Mouse (Mus musculus) forebrain, embryonic 11.5 days (tissue): ENCODE measurements around the gene Ccdc36. TPM values are rescaled to one million over a fixed set of nuclear protein-coding genes. Genes with fewer than 3 reads are reported as not detected.

ENCODE experiments used
- ATAC-seq: fragments of 200-750 bp; cut with Nextera tagmentation; replicated peaks from 2 replicates; pipeline ENCODE4 v1.8.0; 2017; ENCODE audit warnings: moderate TSS enrichment; ENCODE audit not compliant: low FRiP score
- DNase-seq: peaks from one replicate; pipeline ENCODE4 v3.0.0-alpha.2; 2017; ENCODE audit warnings: low spot score
- H3K27ac ChIP-seq: fragments of 300-500 bp; sonication (generic); 2 replicates; pipeline ENCODE4 v1.5.1; 2014; ENCODE audit warnings: low read depth, low read length
- H3K27me3 ChIP-seq: fragments of 300-500 bp; sonication (generic); 2 replicates; pipeline ENCODE4 v1.6.1; 2014; ENCODE audit warnings: mild to moderate bottlenecking, low read length, mixed read lengths; ENCODE audit not compliant: control insufficient read depth, insufficient read depth
- H3K36me3 ChIP-seq: fragments of 300-500 bp; sonication (generic); 2 replicates; pipeline ENCODE4 v1.6.1; 2014; ENCODE audit warnings: mild to moderate bottlenecking, low read length, moderate library complexity, mixed read lengths; ENCODE audit not compliant: control insufficient read depth, insufficient read depth
- H3K4me1 ChIP-seq: fragments of 300-500 bp; sonication (generic); replicated peaks from 2 replicates; pipeline ENCODE4 v1.6.1; 2014; ENCODE audit warnings: low read length, mixed read lengths; ENCODE audit not compliant: control insufficient read depth, insufficient read depth
- H3K4me2 ChIP-seq: fragments of 300-500 bp; sonication (generic); 2 replicates; pipeline ENCODE4 v1.6.1; 2014; ENCODE audit warnings: low read depth, mild to moderate bottlenecking, low read length, moderate library complexity, mixed read lengths; ENCODE audit not compliant: severe bottlenecking
- H3K4me3 ChIP-seq: fragments of 300-500 bp; sonication (generic); 2 replicates; pipeline ENCODE4 v1.5.1; 2014; ENCODE audit warnings: low read depth, low read length
- H3K9ac ChIP-seq: fragments of 300-500 bp; sonication (generic); 2 replicates; pipeline ENCODE4 v1.6.1; 2014; ENCODE audit warnings: low read length
- H3K9me3 ChIP-seq: fragments of 300-500 bp; sonication (generic); 2 replicates; pipeline ENCODE4 v1.6.1; 2016; ENCODE audit warnings: low read length, mixed read lengths; ENCODE audit not compliant: control insufficient read depth
- WGBS: fragments of 180-500 bp; shearing (Covaris S2); extraction: QIAGEN DNeasy Blood & Tissue Kit; methylation state at CpG from one replicate; pipeline ENCODE4 v1.1.7; 2014; 5-methylcytosine and 5-hydroxymethylcytosine counted together
- polyA plus RNA-seq: library from polyadenylated mRNA; unstranded; fragments of >200 nt; fragmentation: Nextera tagmentation; extraction: Ambion mirVana; gene quantifications from 2 replicates; pipeline ENCODE4 v1.2.1, GENCODE M21; 2014

Ccdc36 gene
- polyA plus RNA-seq, 1 experiment from 2014 or later = 0.69 TPM

- Histone ChIP-seq H3K4me2 (no peak within 1 kb of the TSS), H3K4me3 (no peak within 1 kb of the TSS), H3K27me3 (no peaks in the 10 kb centered on the region), H3K27ac (no peak within 1 kb of the TSS), H3K4me1 (no peaks in the 10 kb centered on the region), H3K36me3 (no peaks in the 10 kb centered on the region), H3K9ac (no peak within 1 kb of the TSS), H3K9me3 (no peaks in the 10 kb centered on the region)
- 58% methylated on average over 3 of the region's 3 CpGs for WGBS
- ATAC-seq (no peak), DNase-seq (no peak)
Measured at GRCm38 (mm10) chr9:108436182-108436581, 7.9 kb upstream of the Ccdc36 start, which contains the start of gene BC048562. Gene BC048562 (plus strand): TSS chr9:108436482.

GRCm38 (mm10) chr9:108431431-108432067, 3.3 kb upstream of the Ccdc36 start:
- DNase-seq = peak; percentile 67
- 55% methylated on average over 32 of the region's 32 CpGs for WGBS
- Histone ChIP-seq H3K27me3 (no peaks in the 10 kb centered on the region), H3K36me3 (no peaks in the 10 kb centered on the region), H3K4me2 (peak overlapping the region; percentile 33; the same call in 1 of the 2 replicates), H3K4me1 (no peaks in the 10 kb centered on the region), H3K9ac (no peak overlapping the region), H3K27ac (no peak overlapping the region), H3K9me3 (no peaks in the 10 kb centered on the region), H3K4me3 (no peak overlapping the region)
- ATAC-seq = no peak

GRCm38 (mm10) chr9:108412221-108412620, 16.1 kb downstream of the Ccdc36 start:
- ATAC-seq (no peak), DNase-seq (no peak)

DNA sequence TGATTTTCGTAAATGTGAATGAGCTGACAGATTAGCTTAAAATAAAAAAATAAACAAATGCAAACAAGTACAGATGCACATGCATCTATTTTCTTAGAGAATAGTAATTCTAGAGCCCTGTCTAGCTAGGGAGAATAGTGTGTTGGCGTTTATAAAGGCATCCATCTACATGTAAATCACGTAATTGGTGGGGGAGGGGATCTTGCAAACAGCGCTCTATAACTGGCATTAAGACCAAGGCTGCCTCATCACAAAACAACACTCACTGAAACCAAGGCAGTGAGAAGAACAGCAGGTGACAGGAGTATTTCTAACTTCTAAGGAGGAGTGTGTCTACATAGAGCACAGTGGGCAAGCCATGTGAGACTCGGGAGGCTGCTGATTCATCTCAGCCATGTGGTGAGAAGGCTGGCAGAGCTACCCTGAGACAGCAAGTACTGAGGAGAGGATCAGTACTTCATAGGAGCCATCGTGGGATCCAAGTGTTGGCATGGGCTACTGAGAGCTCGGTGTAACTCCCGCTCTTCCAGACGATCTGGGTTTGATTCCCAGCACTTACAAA, 16.8 kb downstream of the Ccdc36 start:
- Histone ChIP-seq H3K4me1 (no peaks in the 10 kb centered on the region), H3K4me2 (no peak overlapping the region), H3K9me3 (no peaks in the 10 kb centered on the region), H3K27me3 (no peaks in the 10 kb centered on the region), H3K36me3 (no peaks in the 10 kb centered on the region), H3K9ac (no peak overlapping the region), H3K27ac (no peak overlapping the region), H3K4me3 (no peak overlapping the region)
- WGBS = 81% methylated on average over 9 of the region's 9 CpGs
- DNase-seq (no peak), ATAC-seq (no peak)

More at GRCm38 (mm10) chr9:108412221-108412620, 16.1 kb downstream of the Ccdc36 start:
- 84% methylated on average over 1 of the region's 1 CpGs for WGBS
- H3K27me3 ChIP-seq = no peaks in the 10 kb centered on the region
- no peaks in the 10 kb centered on the region for H3K36me3 ChIP-seq
- no peak overlapping the region for H3K9ac ChIP-seq
- no peak overlapping the region for H3K4me3 ChIP-seq
- no peak overlapping the region for H3K27ac ChIP-seq
- no peaks in the 10 kb centered on the region for H3K4me1 ChIP-seq
- no peak overlapping the region for H3K4me2 ChIP-seq
- no peaks in the 10 kb centered on the region for H3K9me3 ChIP-seq

- Histone ChIP-seq H3K36me3 (no peaks in the 10 kb centered on the region), H3K9me3 (no peaks in the 10 kb centered on the region), H3K27me3 (no peaks in the 10 kb centered on the region), H3K4me1 (no peaks in the 10 kb centered on the region), H3K4me2 (no peak overlapping the region), H3K9ac (no peak overlapping the region), H3K4me3 (no peak overlapping the region), H3K27ac (no peak overlapping the region)
- ATAC-seq (no peak), DNase-seq (no peak)
- 85% methylated on average over 4 of the region's 4 CpGs for WGBS
Measured at GRCm38 (mm10) chr9:108409535-108409934, 18.7 kb downstream of the Ccdc36 start.

DNA sequence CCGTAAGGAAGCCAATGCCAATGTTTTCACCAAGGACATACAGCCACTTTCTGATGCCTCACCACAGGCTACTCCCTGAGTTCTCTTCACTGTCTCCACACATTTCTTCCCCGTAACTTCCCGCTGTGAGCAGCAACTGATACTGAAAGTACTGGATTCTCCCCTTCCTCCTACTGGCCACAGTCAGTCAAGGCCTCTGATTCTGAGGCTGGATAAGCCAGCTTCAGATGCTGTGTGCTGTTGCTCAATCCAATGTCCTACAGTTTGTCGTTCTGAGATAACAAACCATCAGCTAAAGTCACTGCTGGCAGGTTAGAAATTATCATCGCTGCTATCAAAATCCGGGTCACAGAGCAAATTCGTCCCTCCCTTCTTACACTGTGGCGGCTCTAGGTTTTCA, 23.8 kb downstream of the Ccdc36 start:
- Histone ChIP-seq H3K27ac (no peak overlapping the region), H3K27me3 (no peaks in the 10 kb centered on the region), H3K4me3 (no peak overlapping the region), H3K4me2 (no peak overlapping the region), H3K9me3 (no peaks in the 10 kb centered on the region), H3K9ac (no peak overlapping the region), H3K4me1 (no peaks in the 10 kb centered on the region), H3K36me3 (no peaks in the 10 kb centered on the region)
- WGBS = 80% methylated on average over 8 of the region's 8 CpGs
- DNase-seq (no peak), ATAC-seq (no peak)

DNA sequence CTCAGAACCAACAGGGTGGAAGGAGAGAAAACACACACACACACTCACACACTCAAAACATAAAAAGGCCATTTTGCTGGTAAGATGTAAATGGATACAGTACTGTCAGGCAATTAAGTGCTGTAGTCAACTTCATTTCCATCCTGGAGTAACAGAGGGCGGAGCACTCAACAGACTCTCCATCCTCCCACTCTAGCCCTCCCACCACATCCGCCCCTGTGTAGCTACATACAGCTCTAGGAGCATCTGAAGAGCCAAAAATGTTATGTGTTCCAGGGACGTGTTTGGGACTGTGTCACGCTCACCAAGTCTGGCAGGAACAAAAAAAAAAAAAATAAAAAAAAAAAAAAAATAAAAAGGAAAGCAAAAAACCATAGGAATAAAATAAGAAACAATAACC, 25.2 kb downstream of the Ccdc36 start:
- no peak overlapping the region for H3K27ac ChIP-seq
- H3K36me3 ChIP-seq = no peaks in the 10 kb centered on the region
- no peaks in the 10 kb centered on the region for H3K9me3 ChIP-seq
- no peak overlapping the region for H3K4me3 ChIP-seq
- no peaks in the 10 kb centered on the region for H3K4me1 ChIP-seq
- H3K27me3 ChIP-seq = no peaks in the 10 kb centered on the region
- no peak overlapping the region for H3K4me2 ChIP-seq
- H3K9ac ChIP-seq = no peak overlapping the region
- DNase-seq = no peak
- 78% methylated on average over 4 of the region's 4 CpGs for WGBS
- no peak for ATAC-seq

GRCm38 (mm10) chr9:108401186-108401960, 26.9 kb downstream of the Ccdc36 start:
- no peak overlapping the region for H3K27ac ChIP-seq
- ATAC-seq (no peak), DNase-seq (no peak)
- 62% methylated on average over 7 of the region's 7 CpGs for WGBS
- no peaks in the 10 kb centered on the region for H3K27me3 ChIP-seq
- no peaks in the 10 kb centered on the region for H3K9me3 ChIP-seq
- no peaks in the 10 kb centered on the region for H3K36me3 ChIP-seq
- H3K9ac ChIP-seq = no peak overlapping the region
- H3K4me3 ChIP-seq = no peak overlapping the region
- H3K4me1 ChIP-seq = no peaks in the 10 kb centered on the region
- no peak overlapping the region for H3K4me2 ChIP-seq
